Mouse (Mus musculus) embryo, embryonic 10 days (tissue): ENCODE results near the gene Ice1.
A peak's percentile ranks its signal among the peaks of the same experiment; 100 is the strongest.

Experiments
- DNase-seq: peaks from one replicate; pipeline ENCODE4 v3.0.0-alpha.2; 2015; ENCODE audit warnings: low spot score

Ice1 gene

DNA sequence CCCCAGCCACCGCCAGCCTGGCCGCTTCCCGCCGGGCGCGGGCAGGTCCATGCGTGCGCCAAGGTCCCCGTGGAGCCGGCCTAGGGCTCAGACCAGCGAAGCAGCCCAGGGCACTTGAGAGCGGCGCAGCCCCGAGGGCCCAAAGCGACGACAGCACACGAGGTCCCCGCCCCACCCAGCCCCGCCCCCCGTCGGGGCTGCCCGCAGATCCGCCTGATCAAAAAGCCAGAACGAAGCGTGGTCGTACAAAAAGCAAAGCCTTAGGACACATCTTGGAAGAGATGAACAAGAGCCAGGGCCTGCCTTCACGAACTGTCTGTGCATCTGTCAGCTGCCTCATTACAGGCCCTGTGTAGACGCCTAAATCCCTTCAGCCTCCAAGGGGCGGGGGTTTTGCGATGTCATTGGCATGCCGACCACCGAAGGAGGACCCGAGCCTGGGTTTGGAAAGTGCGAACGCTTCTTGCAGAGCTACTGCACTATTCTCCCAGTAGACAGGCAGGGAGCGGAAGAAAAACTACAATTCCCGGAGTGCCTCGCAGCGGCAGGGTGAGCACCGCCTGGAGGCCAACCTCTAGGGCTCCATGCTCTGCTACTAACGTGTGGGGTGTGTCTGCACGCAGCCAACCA, 343 bp upstream of the Ice1 start:
- peak; percentile 95 for DNase-seq

DNA sequence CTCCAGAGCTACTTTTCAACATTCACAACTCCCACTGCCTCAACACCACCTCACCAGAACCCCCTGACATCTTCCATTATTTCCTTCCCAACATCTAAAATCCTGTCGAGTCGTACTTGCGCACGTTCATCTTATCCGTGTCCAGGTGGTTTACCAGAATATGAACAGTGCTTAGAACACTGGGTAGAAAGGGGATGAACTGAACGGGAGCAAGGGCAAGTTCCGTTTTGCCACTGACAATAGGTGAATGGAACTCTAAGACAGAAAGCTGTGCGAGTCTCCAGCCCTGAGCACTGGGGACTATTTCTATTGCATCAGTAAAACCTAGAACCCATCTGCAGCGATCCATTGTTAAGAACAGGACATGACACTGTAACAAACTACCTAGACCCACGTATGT, 728 bp downstream of the Ice1 start:
- no peak for DNase-seq

GRCm38 (mm10) chr13:70635591-70635990, 1.8 kb downstream of the Ice1 start:
- DNase-seq, result no peak

DNA sequence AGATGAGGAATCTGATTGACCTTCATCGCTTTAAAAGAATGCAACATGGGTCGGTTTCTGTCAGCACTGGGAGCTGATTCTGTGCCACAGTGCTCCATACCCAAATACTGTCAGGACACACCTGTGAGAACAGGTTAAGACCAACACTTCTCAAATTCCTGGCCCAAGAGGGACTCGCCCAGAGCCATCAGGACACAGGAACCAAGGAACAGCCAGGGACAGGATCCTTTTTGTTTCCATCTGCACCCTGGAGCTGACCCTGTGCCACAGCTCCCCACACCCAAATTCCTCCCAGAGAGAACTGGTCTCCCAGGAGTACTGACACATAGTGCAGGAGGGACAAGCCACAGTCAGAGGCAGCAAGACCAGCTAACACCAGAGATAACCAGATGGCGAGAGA, 11.0 kb downstream of the Ice1 start:
- DNase-seq, result no peak

- no peak for DNase-seq
Observed at GRCm38 (mm10) chr13:70625665-70626064, 11.8 kb downstream of the Ice1 start.

GRCm38 (mm10) chr13:70624445-70624844, 13.0 kb downstream of the Ice1 start:
- no peak for DNase-seq

GRCm38 (mm10) chr13:70622461-70623057, 14.9 kb downstream of the Ice1 start:
- no peak for DNase-seq

DNA sequence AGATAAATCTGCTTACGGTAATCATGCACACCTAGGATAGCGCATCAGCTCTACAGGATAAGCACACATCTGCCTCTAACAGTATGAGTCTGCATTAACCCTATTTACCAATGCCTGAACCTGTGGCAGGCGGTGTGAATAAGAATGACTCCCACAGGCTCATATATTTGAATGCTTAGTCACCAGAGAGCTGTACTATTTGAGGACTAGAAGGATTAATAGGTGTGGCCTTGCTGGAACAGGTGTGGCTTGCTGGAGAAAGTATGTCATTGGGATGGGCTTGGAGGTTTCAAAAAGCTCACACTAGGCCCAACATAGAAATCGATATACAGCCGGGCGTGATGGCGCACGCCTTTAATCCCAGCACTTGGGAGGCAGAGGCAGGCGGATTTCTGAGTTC, 15.9 kb downstream of the Ice1 start:
- no peak for DNase-seq

- no peak for DNase-seq
Observed at GRCm38 (mm10) chr13:70612837-70613236, 24.6 kb downstream of the Ice1 start.

GRCm38 (mm10) chr13:70610431-70611420, 26.7 kb downstream of the Ice1 start:
- peak; percentile 46 for DNase-seq

GRCm38 (mm10) chr13:70609632-70610031, 27.8 kb downstream of the Ice1 start:
- no peak for DNase-seq

- DNase-seq, result no peak
Observed at GRCm38 (mm10) chr13:70605366-70605765, 32.1 kb downstream of the Ice1 start.

DNA sequence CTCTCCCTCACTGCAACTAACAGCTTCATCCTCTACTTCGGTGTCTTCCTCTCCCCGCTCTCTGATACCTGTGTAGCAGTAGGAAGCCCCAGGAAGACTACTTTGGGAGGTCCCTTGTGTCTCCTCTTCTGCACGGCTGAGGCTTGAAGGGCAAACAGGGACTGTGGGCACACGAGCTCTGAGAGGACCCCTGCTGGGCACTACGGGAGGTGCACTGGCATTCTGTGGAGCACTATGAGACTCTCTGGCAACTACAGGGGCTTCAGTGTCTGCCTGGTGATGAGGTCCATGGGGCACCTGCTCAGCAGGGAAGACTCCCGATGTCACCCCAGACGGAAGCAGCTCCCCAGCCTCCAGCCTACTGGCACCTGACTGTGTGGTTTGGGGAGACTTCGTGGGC, 32.7 kb downstream of the Ice1 start:
- no peak for DNase-seq

DNA sequence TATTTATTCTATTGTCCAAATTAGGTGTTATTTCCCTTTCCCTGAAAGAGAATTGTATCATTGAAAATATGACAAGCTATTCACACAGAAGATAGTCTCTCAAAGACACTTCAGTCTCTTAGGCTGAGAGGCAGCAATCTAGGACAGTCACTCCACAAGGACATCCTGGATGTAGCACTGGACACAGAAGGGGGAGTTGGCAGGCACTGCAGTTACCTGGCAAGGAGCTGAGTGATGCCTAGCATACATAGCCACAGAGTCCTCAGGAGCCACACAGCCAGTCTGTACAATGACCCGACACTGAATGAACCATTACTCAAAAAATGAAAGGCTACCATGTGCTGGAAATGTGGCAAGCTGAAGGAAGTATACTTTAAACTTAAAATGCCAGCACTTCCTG, 35.9 kb downstream of the Ice1 start:
- DNase-seq, result no peak

DNA sequence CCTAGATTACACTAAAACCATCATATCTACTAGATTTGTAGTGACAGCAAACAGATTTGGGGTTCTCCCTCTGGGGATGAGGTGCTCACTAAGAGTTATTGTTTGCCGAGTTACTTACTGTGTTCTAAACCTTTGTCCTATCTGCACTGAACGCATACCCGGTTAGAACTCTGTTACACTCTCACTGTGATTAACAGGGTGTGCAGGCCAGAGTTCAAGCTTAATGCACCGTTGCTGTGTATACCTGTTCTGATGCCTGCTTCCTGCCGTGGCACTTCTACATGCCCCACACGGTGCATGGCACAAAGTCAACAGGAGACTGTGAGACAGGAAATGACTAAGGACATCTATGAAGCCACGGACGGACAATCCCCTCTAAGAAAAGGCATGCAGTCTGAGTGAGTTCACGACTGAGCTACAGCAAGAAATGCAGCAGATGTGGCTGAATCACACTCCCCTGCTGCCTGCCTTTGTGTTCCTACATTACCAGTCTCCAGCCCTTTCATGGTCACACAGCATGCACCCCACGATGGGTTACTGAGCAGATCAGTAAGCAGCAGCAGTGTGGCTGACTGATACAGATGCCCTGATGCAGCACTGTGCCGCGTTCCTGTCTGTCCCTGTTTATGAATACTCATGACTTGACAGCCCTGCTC, 37.3 kb downstream of the Ice1 start:
- no peak for DNase-seq

GRCm38 (mm10) chr13:70598941-70599340, 38.5 kb downstream of the Ice1 start:
- no peak for DNase-seq

GRCm38 (mm10) chr13:70596901-70597300, 40.5 kb downstream of the Ice1 start:
- no peak for DNase-seq

- DNase-seq, result no peak
Observed at GRCm38 (mm10) chr13:70590248-70590762, 47.1 kb downstream of the Ice1 start.

GRCm38 (mm10) chr13:70586969-70587368, 50.5 kb downstream of the Ice1 start:
- peak; percentile 75 for DNase-seq

DNA sequence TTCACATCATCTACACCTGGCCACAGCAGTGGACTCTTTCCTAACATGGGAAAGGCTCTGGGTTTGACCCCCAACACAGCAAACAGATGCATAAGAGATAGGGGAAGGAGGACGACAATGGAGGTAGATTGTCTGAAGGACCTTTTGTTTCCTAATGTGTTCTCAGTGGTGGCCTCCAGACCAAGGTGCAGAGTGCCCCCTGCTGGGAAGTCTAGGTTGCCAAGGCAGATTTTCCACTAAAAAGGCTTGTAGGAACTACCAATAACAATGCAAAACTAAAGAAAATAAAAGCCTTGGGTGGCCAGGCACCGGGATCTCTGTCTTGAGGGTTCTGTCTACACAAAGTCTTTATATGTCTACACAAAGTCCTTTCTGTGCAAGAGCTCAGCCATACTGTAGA, 54.9 kb downstream of the Ice1 start:
- peak; percentile 63 for DNase-seq

DNA sequence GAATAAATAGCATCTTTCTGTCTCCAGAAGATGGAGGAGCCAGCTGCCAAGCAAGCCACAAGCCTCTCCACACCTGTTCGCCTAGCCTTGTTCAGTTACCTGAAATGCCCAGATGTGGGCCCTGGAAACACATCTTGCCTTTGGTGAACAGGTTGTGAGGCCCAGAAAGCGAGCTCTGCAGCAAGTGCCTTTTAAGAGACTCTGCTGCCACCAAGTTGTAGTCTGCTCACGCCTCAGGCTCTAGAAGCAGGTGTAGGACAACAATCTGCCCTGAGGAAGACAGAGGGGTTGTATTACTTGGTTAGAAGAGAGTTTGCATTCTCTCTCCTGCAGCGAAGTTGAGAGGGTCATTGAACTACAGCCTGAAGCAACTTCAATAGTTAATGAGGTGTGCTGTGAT, 55.9 kb downstream of the Ice1 start:
- DNase-seq, result no peak

DNA sequence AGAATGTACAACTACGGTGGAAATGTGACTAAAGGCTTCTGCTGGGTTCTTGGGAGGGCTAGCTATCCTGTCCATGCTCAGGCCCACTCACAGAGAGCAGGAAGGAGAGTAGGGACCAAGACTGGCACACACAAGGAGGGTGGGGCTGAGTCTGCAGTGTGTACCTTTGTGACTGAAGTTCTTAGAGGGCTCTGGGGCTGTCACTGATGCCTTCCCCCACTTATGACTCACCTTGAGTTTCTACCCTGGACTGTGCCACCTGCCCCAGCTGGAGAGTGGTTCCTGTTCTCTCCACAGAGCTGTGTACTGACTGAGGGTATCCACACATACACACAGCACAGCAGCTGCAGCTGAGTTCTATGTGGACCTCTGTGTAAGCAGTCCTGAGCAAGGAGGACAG, 63.2 kb downstream of the Ice1 start:
- no peak for DNase-seq
